Mouse (Mus musculus): ENCODE measurements around the gene Fancg.

Fancg gene

GRCm38 (mm10) chr4:43010161-43011038 lies at the start of gene Fancg:
Gene Fancg, minus strand, starts transcription at chr4:43010506.
- peak; percentile 78 for DNase-seq (ENCODE audit: low spot score)

GRCm38 (mm10) chr4:43059697-43060096 lies 49.4 kb upstream of the Fancg start:
- DNase-seq (ENCODE audit: low spot score), result no peak

- DNase-seq (ENCODE audit: low spot score), result peak; percentile 79
These were observed 48.7 kb upstream of the Fancg start, which contains the start of gene Unc13b for GRCm38 (mm10) chr4:43058753-43059654. Gene Unc13b, plus strand, starts transcription at chr4:43058953.

- DNase-seq (ENCODE audit: low spot score), result no peak
These were observed 48.1 kb upstream of the Fancg start for GRCm38 (mm10) chr4:43058392-43058752.

- no peak for DNase-seq (ENCODE audit: low spot score)
These were observed 47.3 kb upstream of the Fancg start for GRCm38 (mm10) chr4:43057654-43058053.

GRCm38 (mm10) chr4:43052627-43053026 lies 42.3 kb upstream of the Fancg start:
- DNase-seq (ENCODE audit: low spot score), result no peak

GRCm38 (mm10) chr4:43047231-43047630 lies 36.9 kb upstream of the Fancg start:
- peak; percentile 42 for DNase-seq (ENCODE audit: low spot score)

GRCm38 (mm10) chr4:43046607-43047006 lies 36.3 kb upstream of the Fancg start:
- no peak for DNase-seq (ENCODE audit: low spot score)

- peak; percentile 98 for DNase-seq (ENCODE audit: low spot score)
These were observed 35.5 kb upstream of the Fancg start, which contains the start of gene Fam214b for GRCm38 (mm10) chr4:43045659-43046302. Gene Fam214b, minus strand, starts transcription at chr4:43046220.

GRCm38 (mm10) chr4:43045285-43045658 lies 35.0 kb upstream of the Fancg start:
- DNase-seq (ENCODE audit: low spot score), result no peak

GRCm38 (mm10) chr4:43044673-43045072 lies 34.4 kb upstream of the Fancg start:
- DNase-seq (ENCODE audit: low spot score), result no peak

GRCm38 (mm10) chr4:43043644-43044357 lies 33.5 kb upstream of the Fancg start:
- no peak for DNase-seq (ENCODE audit: low spot score)

GRCm38 (mm10) chr4:43040881-43041547 lies 30.7 kb upstream of the Fancg start:
- DNase-seq (ENCODE audit: low spot score), result no peak

GRCm38 (mm10) chr4:43040114-43040572 lies 29.8 kb upstream of the Fancg start:
- DNase-seq (ENCODE audit: low spot score), result peak; percentile 92

GRCm38 (mm10) chr4:43039609-43040008 lies 29.3 kb upstream of the Fancg start:
- no peak for DNase-seq (ENCODE audit: low spot score)

- peak; percentile 38 for DNase-seq (ENCODE audit: low spot score)
These were observed 28.5 kb upstream of the Fancg start for GRCm38 (mm10) chr4:43038567-43039495.

- DNase-seq (ENCODE audit: low spot score), result no peak
These were observed 27.7 kb upstream of the Fancg start for GRCm38 (mm10) chr4:43037860-43038566.

GRCm38 (mm10) chr4:43036356-43036755 lies 26.1 kb upstream of the Fancg start:
- no peak for DNase-seq (ENCODE audit: low spot score)

- DNase-seq (ENCODE audit: low spot score), result no peak
These were observed 25.5 kb upstream of the Fancg start for GRCm38 (mm10) chr4:43035851-43036250.
